Mouse (Mus musculus): ENCODE measurements around the gene Rassf1.

Gene Rassf1

GRCm38 (mm10) chr9:107551117-107551889, at the start of gene Rassf1:
TSS of gene Rassf1 (plus strand) at chr9:107551555.
- no peak for DNase-seq (ENCODE audit: low read depth)

DNA sequence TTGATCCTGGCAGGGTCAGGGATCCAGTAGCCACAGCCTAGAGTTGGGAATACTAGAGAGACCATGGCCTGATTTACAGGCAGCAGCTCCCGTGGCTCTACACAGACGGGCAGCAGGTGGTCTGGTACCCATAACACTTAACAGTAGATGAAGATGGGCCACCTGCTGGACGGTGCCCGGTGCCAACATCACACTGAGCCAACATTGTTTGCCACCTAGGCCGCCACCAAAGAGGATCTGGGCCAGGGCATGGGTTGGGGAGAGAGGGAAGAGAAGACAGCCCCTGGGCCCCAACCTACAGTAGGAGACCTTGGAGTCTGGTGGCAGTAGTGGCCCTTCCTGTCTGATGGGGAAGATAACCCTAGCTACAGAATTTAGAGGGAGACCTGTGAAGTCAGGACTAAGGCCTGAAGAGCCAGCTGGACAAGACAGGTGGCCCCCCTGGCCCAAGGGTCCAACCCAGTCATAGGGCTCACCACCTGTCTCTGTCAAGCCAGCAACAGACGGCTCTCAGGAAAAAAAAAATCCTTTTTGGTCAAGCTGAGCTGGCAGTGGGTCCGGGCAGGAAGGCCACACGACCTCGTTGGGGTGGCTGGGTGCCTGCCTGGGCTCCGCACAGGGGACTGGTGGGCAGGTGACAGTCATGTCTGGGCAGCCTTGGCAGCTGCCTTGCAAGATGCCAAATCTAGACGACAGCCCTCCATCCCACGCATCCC, 49.1 kb upstream of the Rassf1 start:
- DNase-seq (ENCODE audit: low read depth), result no peak

DNA sequence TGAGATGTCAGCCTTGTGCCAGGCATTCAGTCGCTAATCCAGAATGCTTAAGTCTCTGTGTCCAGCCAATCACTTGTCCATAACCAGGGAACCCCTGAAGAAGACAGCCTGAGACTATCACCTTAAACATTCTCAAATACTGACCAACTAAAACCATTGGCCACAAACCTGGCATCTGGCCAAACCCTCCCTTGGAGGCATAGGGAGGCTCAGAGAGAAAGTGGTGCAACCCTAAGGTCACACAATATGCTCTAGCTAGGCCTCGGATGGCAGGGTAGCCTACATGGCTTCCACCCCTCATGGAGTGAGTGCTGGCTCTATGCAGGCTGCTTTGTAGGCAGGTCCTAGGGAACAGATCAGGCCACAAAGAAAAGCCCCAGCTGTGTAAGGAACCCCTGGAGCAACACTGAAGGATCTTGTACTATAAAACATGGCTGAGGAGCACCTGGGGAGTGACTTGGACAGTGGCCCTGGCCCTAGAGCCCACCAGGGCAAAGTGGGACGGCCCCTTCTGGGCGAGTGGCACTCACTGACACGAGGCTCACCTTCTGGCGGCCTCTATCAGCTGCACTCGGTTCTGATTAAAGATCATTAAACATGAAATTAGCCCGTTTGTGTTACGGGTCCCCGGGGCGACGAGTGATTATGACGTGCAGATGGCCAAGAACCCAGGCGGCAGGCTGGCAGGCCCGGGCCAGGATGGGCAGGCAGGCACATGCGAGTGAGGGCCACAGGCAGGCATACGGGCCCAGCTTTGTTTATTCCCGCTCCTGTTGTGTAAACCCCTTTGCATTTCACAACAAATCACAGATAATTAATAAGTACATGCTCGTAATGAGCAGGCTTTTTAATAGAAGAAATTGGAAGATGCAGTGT, 46.5 kb upstream of the Rassf1 start:
- no peak for DNase-seq (ENCODE audit: low read depth)

DNA sequence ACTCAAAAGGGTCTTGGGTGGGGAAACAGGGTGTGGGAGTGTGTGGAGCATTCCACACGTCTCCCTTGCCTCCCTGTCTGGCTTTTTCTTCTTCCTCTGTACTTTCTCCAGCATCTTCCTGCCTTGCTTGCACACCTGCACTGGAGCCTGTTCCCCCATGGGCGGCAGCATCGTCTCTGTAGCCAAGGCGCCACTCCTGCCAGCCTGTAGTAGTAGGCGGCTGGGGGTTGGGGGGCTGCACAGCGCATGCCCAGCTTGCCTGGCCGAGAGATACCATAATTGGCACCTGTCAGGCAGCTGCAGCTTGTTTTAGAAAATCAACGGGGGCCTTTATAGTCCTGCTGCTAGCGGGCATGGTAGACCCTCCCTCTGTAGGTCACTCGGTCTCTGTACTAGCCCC, 43.1 kb upstream of the Rassf1 start:
- no peak for DNase-seq (ENCODE audit: low read depth)

DNA sequence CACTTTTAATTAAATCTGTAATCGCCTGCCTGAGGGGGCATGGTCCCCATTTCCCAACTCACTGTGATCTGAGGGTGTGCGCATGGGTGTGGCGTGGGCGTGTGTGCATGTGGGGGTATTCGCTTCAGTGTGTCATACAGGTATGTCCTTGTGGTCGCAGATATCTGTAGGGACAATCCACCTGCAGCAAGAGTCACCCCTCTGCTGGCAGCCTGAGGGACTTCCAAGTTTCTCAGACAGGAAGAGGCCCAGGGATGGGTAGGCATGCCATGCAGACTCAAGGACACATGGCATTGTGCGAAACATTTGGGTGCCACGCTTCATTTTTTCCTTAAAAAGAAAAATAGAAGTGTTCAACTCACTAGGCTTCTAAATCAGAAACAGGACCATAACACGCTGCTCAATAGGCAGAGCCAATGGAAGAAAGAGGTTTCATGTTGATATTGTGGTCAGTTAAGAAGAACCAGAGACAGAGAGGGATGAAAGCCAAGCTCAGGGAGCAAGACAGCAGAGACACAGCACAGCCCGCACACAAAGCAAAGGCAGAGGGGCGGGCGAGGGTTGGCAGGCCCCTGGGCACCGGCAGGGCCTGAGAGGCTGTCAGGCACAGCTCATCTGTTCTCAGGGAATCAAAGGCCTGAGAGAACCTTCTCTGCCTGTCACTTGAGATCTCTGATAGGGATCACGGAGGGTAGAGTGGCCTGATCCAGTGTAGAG, 40.8 kb upstream of the Rassf1 start:
- no peak for DNase-seq (ENCODE audit: low read depth)

GRCm38 (mm10) chr9:107511436-107511835, 39.9 kb upstream of the Rassf1 start:
- DNase-seq (ENCODE audit: low read depth), result no peak

- no peak for DNase-seq (ENCODE audit: low read depth)
Measured at GRCm38 (mm10) chr9:107512326-107512725, 39.0 kb upstream of the Rassf1 start.

- peak; percentile 58 for DNase-seq (ENCODE audit: low read depth)
Measured at GRCm38 (mm10) chr9:107514303-107514955, 36.9 kb upstream of the Rassf1 start.

- no peak for DNase-seq (ENCODE audit: low read depth)
Measured at GRCm38 (mm10) chr9:107520331-107520730, 31.0 kb upstream of the Rassf1 start.

GRCm38 (mm10) chr9:107521190-107521589, 30.2 kb upstream of the Rassf1 start:
- no peak for DNase-seq (ENCODE audit: low read depth)

- no peak for DNase-seq (ENCODE audit: low read depth)
Measured at GRCm38 (mm10) chr9:107521711-107522399, 29.5 kb upstream of the Rassf1 start.

GRCm38 (mm10) chr9:107522400-107522711, 29.0 kb upstream of the Rassf1 start:
- DNase-seq (ENCODE audit: low read depth), result no peak

DNA sequence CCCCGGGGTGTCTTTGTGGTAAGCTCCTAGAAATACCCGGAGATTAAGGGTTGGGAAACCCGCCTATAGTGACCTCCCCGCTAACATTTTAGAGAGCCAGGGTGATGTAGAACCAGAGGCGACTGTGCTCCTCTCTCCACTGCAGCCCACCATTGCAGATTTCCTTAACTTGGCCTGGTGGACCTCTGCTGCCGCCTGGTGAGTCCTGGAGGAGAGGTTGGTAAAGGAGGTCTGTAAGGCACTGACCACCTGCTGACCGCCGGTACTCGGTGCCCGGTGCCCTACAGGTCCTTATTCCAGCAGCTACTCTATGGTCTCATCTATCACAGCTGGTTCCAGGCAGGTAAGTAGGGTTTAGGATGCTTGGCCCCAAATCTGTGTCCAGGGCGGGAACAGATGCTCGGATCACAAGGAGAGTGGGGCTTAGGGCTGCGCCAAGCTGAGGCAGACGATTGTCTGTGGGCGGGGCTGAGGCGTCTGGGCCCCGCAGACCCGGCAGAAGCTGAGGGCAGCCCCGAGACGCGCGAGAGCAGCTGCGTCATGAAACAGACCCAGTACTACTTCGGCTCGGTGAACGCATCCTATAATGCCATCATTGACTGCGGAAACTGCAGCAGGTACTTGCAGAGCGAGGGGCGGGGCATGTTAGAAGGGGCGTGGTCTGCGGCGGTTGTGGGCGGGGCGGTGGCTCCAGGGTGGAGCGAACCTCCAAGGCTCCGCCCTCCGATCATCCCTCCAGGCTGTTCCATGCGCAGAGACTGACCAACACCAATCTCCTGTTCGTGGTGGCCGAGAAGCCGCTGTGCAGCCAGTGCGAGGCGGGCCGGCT, 24.9 kb upstream of the Rassf1 start:
- peak; percentile 56 for DNase-seq (ENCODE audit: low read depth)

DNA sequence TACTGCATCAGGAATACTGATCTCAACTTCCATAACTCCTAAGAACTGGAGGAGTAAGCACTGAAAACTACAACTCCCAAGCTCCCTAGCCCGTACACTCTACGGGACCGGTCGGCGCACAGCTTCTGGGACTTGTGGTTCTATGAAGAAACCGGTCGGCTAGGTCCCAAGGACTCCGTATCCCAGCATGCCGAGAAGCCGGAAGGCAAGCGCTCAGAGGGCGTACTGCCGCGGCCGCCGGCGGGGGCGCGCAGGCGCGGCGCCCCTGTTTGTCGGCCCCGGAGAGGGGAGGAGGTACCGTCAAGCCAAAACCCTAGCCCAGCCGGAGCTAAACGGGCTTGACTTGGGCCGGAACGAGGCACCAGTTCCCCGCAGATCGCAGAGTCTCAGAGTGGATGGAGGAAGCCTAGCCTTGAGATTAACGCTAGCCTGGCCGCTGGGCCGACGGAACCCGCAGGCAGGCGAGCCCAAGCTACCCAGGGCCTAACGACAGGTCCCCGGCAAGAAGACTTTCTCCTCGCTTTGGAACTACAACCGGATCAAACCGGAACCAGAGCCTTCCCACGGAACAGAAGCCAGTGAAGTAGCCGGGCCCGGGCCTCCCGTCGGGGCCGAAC, 17.5 kb upstream of the Rassf1 start, which contains the start of gene Tmem115:
Tmem115 (plus strand) TSS at position 155 of the 617 bp plus-strand sequence.
- peak; percentile 86 for DNase-seq (ENCODE audit: low read depth)

DNA sequence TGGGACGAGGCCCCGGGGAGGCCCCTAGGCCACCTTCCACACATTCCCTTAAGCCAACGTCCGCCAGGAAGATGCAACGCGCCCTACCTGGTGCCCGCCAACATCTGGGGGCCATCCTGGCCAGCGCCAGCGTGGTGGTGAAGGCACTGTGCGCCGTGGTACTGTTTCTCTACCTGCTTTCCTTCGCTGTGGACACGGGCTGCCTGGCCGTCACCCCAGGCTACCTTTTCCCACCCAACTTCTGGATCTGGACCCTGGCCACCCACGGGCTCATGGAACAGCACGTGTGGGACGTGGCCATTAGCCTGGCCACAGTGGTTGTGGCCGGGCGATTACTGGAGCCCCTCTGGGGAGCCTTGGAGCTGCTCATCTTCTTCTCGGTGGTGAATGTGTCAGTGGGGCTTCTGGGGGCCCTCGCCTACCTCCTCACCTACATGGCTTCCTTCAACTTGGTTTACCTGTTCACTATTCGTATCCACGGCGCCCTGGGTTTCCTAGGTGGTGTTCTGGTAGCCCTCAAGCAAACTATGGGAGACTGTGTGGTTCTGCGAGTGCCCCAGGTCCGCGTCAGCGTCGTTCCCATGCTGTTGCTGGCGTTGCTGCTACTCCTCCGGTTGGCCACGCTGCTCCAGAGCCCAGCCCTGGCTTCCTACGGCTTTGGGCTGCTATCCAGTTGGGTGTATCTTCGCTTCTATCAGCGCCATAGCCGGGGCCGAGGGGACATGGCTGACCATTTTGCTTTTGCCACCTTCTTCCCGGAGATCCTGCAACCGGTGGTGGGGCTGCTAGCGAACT, 16.8 kb upstream of the Rassf1 start:
- no peak for DNase-seq (ENCODE audit: low read depth)

- no peak for DNase-seq (ENCODE audit: low read depth)
Measured at GRCm38 (mm10) chr9:107538231-107538630, 13.1 kb upstream of the Rassf1 start.

DNA sequence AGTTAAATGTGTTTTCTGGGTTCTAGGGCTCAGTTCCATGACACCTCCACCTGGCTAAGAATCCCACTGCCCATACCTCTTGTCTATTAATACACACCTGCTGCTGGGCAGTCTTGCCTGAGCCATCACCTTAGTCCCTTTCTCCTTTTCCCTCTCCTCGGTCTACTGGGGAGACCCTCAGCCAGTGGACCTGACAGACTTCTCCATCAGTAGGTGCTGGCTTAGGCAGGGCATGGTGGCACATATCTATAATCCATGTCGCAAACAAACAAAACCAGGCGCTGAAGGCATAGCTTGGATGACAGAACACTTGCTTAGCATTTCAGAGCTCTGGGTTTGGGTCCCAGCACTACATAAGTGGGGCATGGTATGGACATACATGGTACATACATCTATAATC, 12.6 kb upstream of the Rassf1 start:
- DNase-seq (ENCODE audit: low read depth), result no peak

DNA sequence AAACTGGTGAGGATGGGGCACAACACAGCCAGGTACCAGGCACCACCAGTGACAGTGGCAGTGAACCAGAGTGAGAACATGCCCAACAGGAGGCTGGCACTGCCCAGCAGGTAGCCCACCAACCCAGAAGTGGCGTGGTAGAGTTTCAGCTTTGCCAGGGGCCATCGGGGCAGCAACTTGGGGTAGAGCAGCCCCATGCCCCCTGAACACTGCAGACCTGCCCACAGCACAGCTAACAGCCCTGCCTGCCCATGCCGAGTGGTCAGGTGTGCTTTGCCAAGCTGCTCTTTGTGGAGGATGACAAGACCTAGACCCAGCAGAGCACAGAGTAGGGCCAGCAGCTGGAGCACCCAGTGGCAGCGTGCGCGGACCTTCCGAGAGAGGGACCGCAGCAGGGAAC, 11.4 kb upstream of the Rassf1 start:
- DNase-seq (ENCODE audit: low read depth), result no peak

GRCm38 (mm10) chr9:107540420-107540819, 10.9 kb upstream of the Rassf1 start:
- no peak for DNase-seq (ENCODE audit: low read depth)
